Mouse (Mus musculus) lung, embryonic 14.5 days (tissue): ENCODE measurements around the gene Smtnl2. TPM values are rescaled to one million over a fixed set of nuclear protein-coding genes. Genes with fewer than 3 reads are reported as not detected.

Experiments used
- ATAC-seq: fragments of 200-750 bp; cut with Nextera tagmentation; 2 replicates; pipeline ENCODE4 v1.8.0; 2017; ENCODE audit warnings: mild to moderate bottlenecking, moderate TSS enrichment, moderate library complexity; ENCODE audit not compliant: insufficient read depth
- DNase-seq: peaks from one replicate; pipeline ENCODE4 v3.0.0-alpha.2; 2015
- H3K27ac ChIP-seq: fragments of 300-500 bp; sonication (generic); 2 replicates; pipeline ENCODE4 v1.5.1; 2014; ENCODE audit warnings: low read depth, mild to moderate bottlenecking, moderate library complexity
- H3K27me3 ChIP-seq: fragments of 300-500 bp; sonication (generic); 2 replicates; pipeline ENCODE4 v1.6.1; 2014; ENCODE audit warnings: low read length, control low read depth; ENCODE audit not compliant: insufficient read depth
- H3K36me3 ChIP-seq: fragments of 300-500 bp; sonication (generic); 2 replicates; pipeline ENCODE4 v1.6.1; 2014; ENCODE audit warnings: control low read depth; ENCODE audit not compliant: insufficient read depth
- H3K4me1 ChIP-seq: fragments of 300-500 bp; sonication (generic); 2 replicates; pipeline ENCODE4 v1.6.1; 2014; ENCODE audit warnings: antibody characterized with exemption, control low read depth; ENCODE audit not compliant: insufficient read depth
- H3K4me2 ChIP-seq: fragments of 300-500 bp; sonication (generic); 2 replicates; pipeline ENCODE4 v1.6.1; 2014; ENCODE audit warnings: mild to moderate bottlenecking
- H3K4me3 ChIP-seq: fragments of 300-500 bp; sonication (generic); 2 replicates; pipeline ENCODE4 v1.5.1; 2014; ENCODE audit warnings: low read depth, low read length
- H3K9ac ChIP-seq: fragments of 300-500 bp; sonication (generic); 2 replicates; pipeline ENCODE4 v1.6.1; 2014
- H3K9me3 ChIP-seq: fragments of 300-500 bp; sonication (generic); 2 replicates; pipeline ENCODE4 v1.6.1; 2016; ENCODE audit warnings: low read depth, low read length, control low read depth
- CTCF ChIP-seq: IDR thresholded peaks from 2 replicates; pipeline ENCODE4 v1.5.1; 2016; ENCODE audit warnings: antibody characterized with exemption, low read depth
- WGBS: fragments of 180-500 bp; shearing (Covaris S2); extraction: QIAGEN DNeasy Blood & Tissue Kit; methylation state at CpG from one replicate; pipeline ENCODE4 v1.1.7; 2014; 5-methylcytosine and 5-hydroxymethylcytosine counted together
- polyA plus RNA-seq: library from polyadenylated mRNA; unstranded; fragments of >200 nt; fragmentation: Nextera tagmentation; extraction: Ambion mirVana; gene quantifications from 2 replicates; pipeline ENCODE4 v1.2.1, GENCODE M21; 2014

The Smtnl2 gene
- polyA plus RNA-seq, 1 experiment from 2014 or later: 122 TPM

GRCm38 (mm10) chr11:72401068-72401467, 10.4 kb downstream of the Smtnl2 start:
- peaks cover 45% of the 10 kb centered on the region for H3K4me1 ChIP-seq
- peak overlapping the region; percentile 87 for H3K27ac ChIP-seq

GRCm38 (mm10) chr11:72397811-72398525, 13.5 kb downstream of the Smtnl2 start:
- 56% methylated on average over 8 of the region's 8 CpGs for WGBS
- TF ChIP-seq CTCF: no peak
- H3K4me2 ChIP-seq: peak overlapping the region; percentile 18; the same call in 1 of the 2 replicates
- no peak overlapping the region for H3K4me3 ChIP-seq
- H3K9ac ChIP-seq: no peak overlapping the region
- H3K27ac ChIP-seq: peak overlapping the region; percentile 92
- no peak for DNase-seq
- no peaks in the 10 kb centered on the region for H3K9me3 ChIP-seq
- H3K4me1 ChIP-seq: peaks cover 48% of the 10 kb centered on the region
- no peak for ATAC-seq
- no peaks in the 10 kb centered on the region for H3K27me3 ChIP-seq
- peaks cover 91% of the 10 kb centered on the region for H3K36me3 ChIP-seq

More at GRCm38 (mm10) chr11:72401068-72401467, 10.4 kb downstream of the Smtnl2 start:
- no peak for TF ChIP-seq CTCF
- Histone ChIP-seq H3K4me3 (no peak overlapping the region), H3K27me3 (no peaks in the 10 kb centered on the region), H3K9ac (no peak overlapping the region), H3K9me3 (no peaks in the 10 kb centered on the region), H3K4me2 (peak overlapping the region; percentile 15; the same call in 1 of the 2 replicates), H3K36me3 (peaks cover 78% of the 10 kb centered on the region)
- 68% methylated on average over 12 of the region's 12 CpGs for WGBS
- ATAC-seq: no peak
- DNase-seq: no peak

GRCm38 (mm10) chr11:72397072-72397471, 14.4 kb downstream of the Smtnl2 start:
- H3K9ac ChIP-seq: no peak overlapping the region
- H3K36me3 ChIP-seq: peaks cover 89% of the 10 kb centered on the region
- H3K27me3 ChIP-seq: no peaks in the 10 kb centered on the region
- H3K4me3 ChIP-seq: no peak overlapping the region
- H3K4me1 ChIP-seq: peaks cover 45% of the 10 kb centered on the region
- 24% methylated on average over 10 of the region's 10 CpGs for WGBS
- H3K27ac ChIP-seq: peak overlapping the region; percentile 92
- peak overlapping the region; percentile 40 for H3K4me2 ChIP-seq
- no peaks in the 10 kb centered on the region for H3K9me3 ChIP-seq
- DNase-seq: peak; percentile 98
- TF ChIP-seq CTCF: no peak
- peak; percentile 79 for ATAC-seq

GRCm38 (mm10) chr11:72396621-72397020, 14.9 kb downstream of the Smtnl2 start:
- DNase-seq: peak; percentile 87
- Histone ChIP-seq H3K4me3 (no peak overlapping the region), H3K4me1 (peaks cover 45% of the 10 kb centered on the region), H3K4me2 (peak overlapping the region; percentile 40), H3K36me3 (peaks cover 90% of the 10 kb centered on the region), H3K9me3 (no peaks in the 10 kb centered on the region), H3K9ac (no peak overlapping the region), H3K27me3 (no peaks in the 10 kb centered on the region), H3K27ac (peak overlapping the region; percentile 87)
- no peak for TF ChIP-seq CTCF
- 35% methylated on average over 7 of the region's 7 CpGs for WGBS
- peak; percentile 82 for ATAC-seq

- H3K4me2 ChIP-seq: no peak overlapping the region; the same call in 1 of the 2 replicates
- H3K27ac ChIP-seq: peak overlapping the region; percentile 87
- H3K4me3 ChIP-seq: no peak overlapping the region
- peaks cover 45% of the 10 kb centered on the region for H3K4me1 ChIP-seq
- 36% methylated on average over 6 of the region's 6 CpGs for WGBS
- ATAC-seq (no peak), DNase-seq (peak; percentile 36)
- TF ChIP-seq CTCF: no peak
- peaks cover 91% of the 10 kb centered on the region for H3K36me3 ChIP-seq
- H3K27me3 ChIP-seq: no peaks in the 10 kb centered on the region
- no peaks in the 10 kb centered on the region for H3K9me3 ChIP-seq
- no peak overlapping the region for H3K9ac ChIP-seq
Observed at GRCm38 (mm10) chr11:72395652-72396051, 15.9 kb downstream of the Smtnl2 start.

- Histone ChIP-seq H3K4me1 (peaks cover 45% of the 10 kb centered on the region), H3K4me2 (no peak overlapping the region), H3K9me3 (no peaks in the 10 kb centered on the region), H3K4me3 (no peak overlapping the region), H3K27ac (peak overlapping the region; percentile 39; the same call in 1 of the 2 replicates), H3K27me3 (no peaks in the 10 kb centered on the region), H3K9ac (no peak overlapping the region), H3K36me3 (peaks cover 91% of the 10 kb centered on the region)
- 71% methylated on average over 2 of the region's 2 CpGs for WGBS
- TF ChIP-seq CTCF: no peak
- no peak for ATAC-seq
- no peak for DNase-seq
Observed at GRCm38 (mm10) chr11:72394694-72395093, 16.8 kb downstream of the Smtnl2 start.

GRCm38 (mm10) chr11:72393669-72394068, 17.8 kb downstream of the Smtnl2 start:
- 30% methylated on average over 5 of the region's 5 CpGs for WGBS
- no peak for TF ChIP-seq CTCF
- Histone ChIP-seq H3K4me1 (peaks cover 52% of the 10 kb centered on the region), H3K27ac (peak overlapping the region; percentile 80), H3K9ac (no peak overlapping the region), H3K36me3 (peaks cover 90% of the 10 kb centered on the region), H3K4me2 (peak overlapping the region; percentile 12; the same call in 1 of the 2 replicates), H3K4me3 (no peak overlapping the region), H3K27me3 (no peaks in the 10 kb centered on the region), H3K9me3 (no peaks in the 10 kb centered on the region)
- ATAC-seq (peak; percentile 14; the same call in 1 of the 2 replicates), DNase-seq (peak; percentile 92)
